Mouse (Mus musculus): Measurements from ENCODE around the gene Prokr2.

DNA sequence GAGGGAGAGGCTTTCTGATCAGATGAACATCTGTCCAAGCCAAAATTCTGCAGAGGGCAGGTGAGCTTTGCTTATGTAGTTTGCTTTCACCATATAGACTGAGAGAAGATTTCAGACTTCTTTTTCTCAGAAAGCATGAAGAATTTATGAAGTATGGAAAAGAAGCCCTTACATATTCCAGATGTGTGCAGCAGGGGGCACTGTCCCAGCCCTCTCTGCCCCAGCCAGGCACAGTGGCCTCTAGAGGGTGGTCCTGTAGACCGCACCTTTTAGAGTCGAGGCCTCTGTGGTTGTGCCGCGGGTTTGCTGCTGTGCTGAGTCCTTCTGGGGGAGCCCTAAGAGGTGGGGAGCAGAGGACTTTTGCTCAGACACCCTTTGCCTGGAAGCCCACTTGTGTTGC lies 79.3 kb downstream of the Prokr2 start:
- TF ChIP-seq POLR2A (IDR thresholded peaks at IDR 0.05; ENCODE audit: control insufficient read depth, low read depth, low read length) (no peak), CTCF (IDR thresholded peaks at IDR 0.05; ENCODE audit: control insufficient read depth, insufficient read depth, insufficient replicate concordance, low read depth, low read length) (peak; percentile 21; the same call in 1 of the 2 replicates)

Measured in testis, adult 2 months (tissue).